Mouse (Mus musculus): Measurements from ENCODE around the gene Oard1.
A peak's percentile ranks its signal among the peaks of the same experiment; 100 is the strongest.

The Oard1 gene

GRCm38 (mm10) chr17:48436487-48436886, 26.7 kb downstream of the Oard1 start:
- DNase-seq (ENCODE audit: low spot score) = no peak

- no peak for DNase-seq (ENCODE audit: low spot score)
These were observed 27.7 kb downstream of the Oard1 start for GRCm38 (mm10) chr17:48437421-48437911.

GRCm38 (mm10) chr17:48442745-48443457, 33.1 kb downstream of the Oard1 start:
- no peak for DNase-seq (ENCODE audit: low spot score)

GRCm38 (mm10) chr17:48443542-48444145, 33.8 kb downstream of the Oard1 start:
- no peak for DNase-seq (ENCODE audit: low spot score)

GRCm38 (mm10) chr17:48447675-48448074, 37.9 kb downstream of the Oard1 start:
- DNase-seq (ENCODE audit: low spot score) = no peak

GRCm38 (mm10) chr17:48450666-48451352, 41.0 kb downstream of the Oard1 start:
- DNase-seq (ENCODE audit: low spot score) = no peak

- no peak for DNase-seq (ENCODE audit: low spot score)
These were observed 41.5 kb downstream of the Oard1 start, which contains the start of gene Tspo2 for GRCm38 (mm10) chr17:48451353-48451675. Tspo2 (minus strand) TSS chr17:48451522.

- DNase-seq (ENCODE audit: low spot score) = peak; percentile 23
These were observed 42.1 kb downstream of the Oard1 start for GRCm38 (mm10) chr17:48451753-48452444.

- no peak for DNase-seq (ENCODE audit: low spot score)
These were observed 43.7 kb downstream of the Oard1 start for GRCm38 (mm10) chr17:48453489-48453888.

- DNase-seq (ENCODE audit: low spot score) = no peak
These were observed 44.4 kb downstream of the Oard1 start for GRCm38 (mm10) chr17:48454190-48454589.

- no peak for DNase-seq (ENCODE audit: low spot score)
These were observed 44.9 kb downstream of the Oard1 start, which contains the start of gene Unc5cl for GRCm38 (mm10) chr17:48454688-48455087. Unc5cl (plus strand) TSS chr17:48454901.

- DNase-seq (ENCODE audit: low spot score) = no peak
These were observed 46.1 kb downstream of the Oard1 start for GRCm38 (mm10) chr17:48455955-48456354.

- no peak for DNase-seq (ENCODE audit: low spot score)
These were observed 48.3 kb downstream of the Oard1 start for GRCm38 (mm10) chr17:48457971-48458653.

- DNase-seq (ENCODE audit: low spot score) = no peak
These were observed 52.3 kb downstream of the Oard1 start for GRCm38 (mm10) chr17:48462096-48462495.

- DNase-seq (ENCODE audit: low spot score) = no peak
These were observed 53.6 kb downstream of the Oard1 start for GRCm38 (mm10) chr17:48463391-48463790.
